Mouse (Mus musculus) hindlimb bud, embryonic 11.5 days (tissue): Measurements from ENCODE around the gene Gm5478.
"Not testable (repeated sequence)": the region's sequence is repeated elsewhere in the genome, so short reads cannot be mapped to it uniquely, and the experiment has no call there.

ENCODE experiments used
- DNase-seq: peaks from one replicate; pipeline ENCODE4 v3.0.0-alpha.2; 2012; ENCODE audit warnings: low read depth, low spot score; ENCODE audit errors: extremely low spot score

The Gm5478 gene

DNA sequence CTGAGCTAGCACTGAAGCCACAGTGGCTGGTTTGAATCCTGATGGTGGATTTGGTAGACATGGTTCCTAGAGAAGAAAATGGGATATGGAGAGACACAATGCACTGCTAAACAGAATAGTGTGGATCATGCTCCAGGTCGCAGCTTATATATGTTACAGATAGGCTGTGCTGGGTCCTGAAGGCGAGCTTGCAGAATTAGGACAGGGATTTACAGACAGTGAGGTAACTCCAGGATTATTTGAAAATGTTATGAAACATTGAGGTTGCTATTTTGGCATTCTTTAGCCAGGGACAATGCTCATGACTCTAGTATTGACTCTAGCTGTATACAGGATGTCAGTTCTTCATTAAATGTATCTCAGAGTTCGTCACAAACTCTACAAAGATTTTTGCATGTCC, at the start of gene Gm5478:
Gene Gm5478, minus strand, starts transcription at position 101 of the 400 bp plus-strand sequence.
- no peak for DNase-seq

DNA sequence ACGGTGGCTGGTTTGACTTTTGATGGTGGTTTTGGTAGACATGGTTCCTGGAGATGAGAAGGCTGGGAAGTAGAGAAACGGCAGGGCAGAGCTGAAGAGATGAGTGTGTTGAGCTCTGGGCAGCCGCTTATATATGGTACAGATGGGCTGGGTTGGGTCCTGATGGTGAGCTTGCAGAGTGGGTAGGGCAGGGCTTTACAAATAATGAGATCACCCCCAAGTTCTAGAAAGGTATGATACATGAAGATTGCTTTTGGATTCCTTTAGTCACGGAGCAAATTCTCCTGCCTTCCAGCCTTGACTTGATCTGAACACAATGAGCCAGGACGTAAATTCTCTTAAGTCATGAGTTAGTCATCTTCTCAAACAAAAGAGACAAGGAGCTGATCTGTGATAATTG, 47.0 kb upstream of the Gm5478 start, which contains the start of gene Krt6a:
Gene Krt6a, minus strand, starts transcription at position 101 of the 400 bp plus-strand sequence.
- no peak for DNase-seq

DNA sequence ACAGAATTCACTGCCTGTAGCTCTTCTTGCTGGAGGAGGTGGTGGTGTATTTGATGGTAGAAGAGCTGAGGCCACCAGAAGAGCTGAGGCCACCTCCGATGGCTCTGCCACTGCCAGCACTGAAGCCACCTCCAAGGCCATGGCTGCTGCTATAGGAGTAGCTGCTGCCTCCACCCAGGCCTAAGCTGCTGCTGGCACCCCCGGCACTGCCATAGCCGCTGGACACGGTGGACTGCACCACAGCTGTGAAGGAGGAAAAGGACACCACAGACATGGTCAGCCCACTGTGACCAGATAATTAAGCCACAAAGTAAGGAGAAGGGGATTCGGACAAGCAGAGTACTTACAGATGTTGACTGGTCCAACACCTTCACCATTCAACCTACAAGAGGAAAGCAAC, 43.3 kb upstream of the Gm5478 start:
- DNase-seq = not testable (repeated sequence)

DNA sequence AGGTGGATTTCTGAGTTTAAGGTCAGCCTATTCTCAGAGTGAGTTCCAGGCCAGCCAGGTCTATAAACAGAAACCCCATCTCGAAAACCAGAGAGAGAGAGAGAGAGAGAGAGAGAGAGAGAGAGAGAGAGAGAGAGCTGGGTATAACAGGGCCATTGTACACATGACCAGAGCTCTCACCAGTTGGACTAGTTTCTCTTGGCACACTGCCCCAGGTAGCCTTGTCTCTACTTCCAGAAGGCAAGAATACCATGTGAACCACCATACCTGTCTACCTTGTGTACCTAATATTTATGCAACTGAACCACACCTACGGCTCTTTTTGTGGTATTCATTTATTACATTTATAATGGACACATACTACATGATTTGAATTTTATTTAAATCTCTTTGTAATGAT, 41.0 kb upstream of the Gm5478 start:
- no peak for DNase-seq

DNA sequence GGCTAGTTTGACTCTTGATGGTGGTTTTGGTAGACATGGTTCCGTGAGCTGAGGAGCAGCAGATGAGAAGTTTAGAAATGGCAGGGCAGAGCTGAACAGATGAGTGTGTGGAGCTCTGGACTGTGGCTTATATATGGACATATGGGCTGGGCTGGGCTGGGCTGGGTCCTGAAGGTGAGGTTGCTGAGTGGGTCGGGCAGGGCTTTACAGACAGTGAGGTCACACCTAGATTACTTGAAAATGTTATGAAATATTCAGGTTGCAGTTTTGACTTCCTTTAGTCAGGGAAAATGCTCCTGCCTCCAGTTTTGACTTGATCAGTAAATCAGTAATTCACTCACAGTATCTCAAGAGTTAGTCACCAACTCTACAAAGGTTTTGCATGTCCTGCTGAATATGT, 33.0 kb upstream of the Gm5478 start, which contains the start of gene Krt6b:
Gene Krt6b, minus strand, starts transcription at position 101 of the 400 bp plus-strand sequence.
- no peak for DNase-seq

- DNase-seq = no peak
Measured at GRCm38 (mm10) chr15:101675978-101676377, 28.8 kb upstream of the Gm5478 start.

DNA sequence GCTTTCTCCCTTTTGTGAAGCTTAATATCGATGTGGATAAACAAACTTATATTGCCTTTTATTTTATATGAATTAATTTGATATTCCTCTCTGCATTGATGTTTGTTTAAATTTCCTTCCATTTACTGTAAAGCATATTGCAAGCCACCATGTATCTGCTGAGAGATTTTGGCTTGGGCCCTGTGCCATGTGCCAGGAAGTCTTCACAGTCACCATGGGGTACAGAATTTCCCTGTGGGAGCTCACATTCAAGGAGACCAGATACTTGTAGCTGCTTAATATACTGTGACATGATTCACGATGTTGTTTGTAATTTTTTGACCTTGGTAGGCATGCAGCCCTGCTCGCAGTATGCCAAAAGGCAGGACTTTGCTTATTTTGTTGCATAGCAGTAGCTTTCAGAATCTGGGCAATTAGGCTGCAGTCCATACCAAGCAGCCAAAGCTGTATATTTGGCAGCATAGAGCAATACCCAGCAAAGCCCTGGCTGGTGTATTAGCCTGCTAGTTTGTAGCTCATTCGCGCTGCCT, 5.6 kb upstream of the Gm5478 start:
- DNase-seq = no peak

DNA sequence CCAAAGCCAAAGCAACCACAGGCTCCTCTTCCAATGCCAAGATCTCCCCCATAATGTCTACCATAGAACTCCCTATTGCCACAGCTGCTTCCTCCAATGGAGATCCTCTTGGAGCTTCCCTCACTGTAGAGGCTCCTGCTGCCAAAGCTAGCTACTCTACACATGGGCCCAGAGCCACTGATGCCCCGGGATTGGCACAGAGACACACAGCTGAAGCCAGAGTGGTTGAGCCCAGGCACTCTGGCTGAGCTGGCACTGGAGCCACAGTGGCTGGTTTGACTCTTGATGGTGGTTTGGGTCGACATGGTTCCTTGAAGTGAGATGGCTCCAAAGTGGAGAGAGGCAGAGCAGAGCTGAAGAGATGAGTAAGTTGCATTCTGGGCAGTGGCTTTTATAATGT, 19.3 kb downstream of the Gm5478 start, which contains the start of gene Gm5414:
Gene Gm5414, minus strand, starts transcription at position 305 of the 400 bp plus-strand sequence.
- no peak for DNase-seq

GRCm38 (mm10) chr15:101599123-101599522, 48.1 kb downstream of the Gm5478 start:
- no peak for DNase-seq
